Mouse (Mus musculus) limb, embryonic 12.5 days (tissue): Measurements from ENCODE around the gene Otud7b. TPM values are rescaled to one million over a fixed set of nuclear protein-coding genes. Genes with fewer than 3 reads are reported as not detected.
"Not testable (repeated sequence)": the region's sequence is repeated elsewhere in the genome, so short reads cannot be mapped to it uniquely, and the experiment has no call there.

ENCODE experiments used
- ATAC-seq: fragments of 200-750 bp; cut with Nextera tagmentation; 2 replicates; pipeline ENCODE4 v1.8.0; 2017; ENCODE audit warnings: low read depth, moderate TSS enrichment; ENCODE audit not compliant: insufficient number of reproducible peaks, insufficient read depth, low FRiP score, low TSS enrichment
- H3K27ac ChIP-seq: fragments of 300-500 bp; sonication (generic); 2 replicates; pipeline ENCODE4 v1.5.1; 2016; ENCODE audit warnings: mild to moderate bottlenecking, moderate library complexity
- H3K27me3 ChIP-seq: fragments of 300-500 bp; sonication (generic); 2 replicates; pipeline ENCODE4 v1.6.1; 2016; ENCODE audit warnings: mild to moderate bottlenecking, moderate library complexity
- H3K36me3 ChIP-seq: fragments of 300-500 bp; sonication (generic); 2 replicates; pipeline ENCODE4 v1.6.1; 2016; ENCODE audit warnings: mild to moderate bottlenecking, moderate library complexity
- H3K4me1 ChIP-seq: fragments of 300-500 bp; sonication (generic); replicated peaks from 2 replicates; pipeline ENCODE4 v1.6.1; 2016
- H3K4me2 ChIP-seq: fragments of 300-500 bp; sonication (generic); 2 replicates; pipeline ENCODE4 v1.6.1; 2016; ENCODE audit warnings: mild to moderate bottlenecking, moderate library complexity
- H3K4me3 ChIP-seq: fragments of 300-500 bp; sonication (generic); replicated peaks from 2 replicates; pipeline ENCODE4 v1.5.1; 2016; ENCODE audit warnings: mild to moderate bottlenecking
- H3K9ac ChIP-seq: fragments of 300-500 bp; sonication (generic); replicated peaks from 2 replicates; pipeline ENCODE4 v1.6.1; 2016; ENCODE audit warnings: mild to moderate bottlenecking, moderate library complexity
- H3K9me3 ChIP-seq: fragments of 300-500 bp; sonication (generic); 2 replicates; pipeline ENCODE4 v1.6.1; 2016; ENCODE audit warnings: mild to moderate bottlenecking, moderate library complexity
- WGBS: fragments of 180-500 bp; shearing (Covaris S2); methylation state at CpG from one replicate; pipeline ENCODE4 v1.1.7; 2016; 5-methylcytosine and 5-hydroxymethylcytosine counted together
- polyA plus RNA-seq: library from polyadenylated mRNA; unstranded; fragments of >200 nt; fragmentation: Nextera tagmentation; extraction: Ambion mirVana; gene quantifications from 2 replicates; pipeline ENCODE4 v1.2.1, GENCODE M21; 2016

Gene Otud7b
- polyA plus RNA-seq, 1 experiment from 2014 or later, result 23.3 TPM

GRCm38 (mm10) chr3:96170276-96170675 lies 65.9 kb downstream of the Otud7b start:
- Histone ChIP-seq H3K4me3 (no peak overlapping the region), H3K9ac (no peak overlapping the region), H3K27ac (no peak overlapping the region), H3K4me2 (0 out of 2 replicates have a peak overlapping the region, but pooled peaks have one; percentile 82), H3K36me3 (peaks cover 48% of the 10 kb centered on the region), H3K27me3 (no peaks in the 10 kb centered on the region), H3K9me3 (no peaks in the 10 kb centered on the region), H3K4me1 (peaks cover 33% of the 10 kb centered on the region)
- 94% methylated on average over 4 of the region's 4 CpGs for WGBS
- no peak for ATAC-seq

DNA sequence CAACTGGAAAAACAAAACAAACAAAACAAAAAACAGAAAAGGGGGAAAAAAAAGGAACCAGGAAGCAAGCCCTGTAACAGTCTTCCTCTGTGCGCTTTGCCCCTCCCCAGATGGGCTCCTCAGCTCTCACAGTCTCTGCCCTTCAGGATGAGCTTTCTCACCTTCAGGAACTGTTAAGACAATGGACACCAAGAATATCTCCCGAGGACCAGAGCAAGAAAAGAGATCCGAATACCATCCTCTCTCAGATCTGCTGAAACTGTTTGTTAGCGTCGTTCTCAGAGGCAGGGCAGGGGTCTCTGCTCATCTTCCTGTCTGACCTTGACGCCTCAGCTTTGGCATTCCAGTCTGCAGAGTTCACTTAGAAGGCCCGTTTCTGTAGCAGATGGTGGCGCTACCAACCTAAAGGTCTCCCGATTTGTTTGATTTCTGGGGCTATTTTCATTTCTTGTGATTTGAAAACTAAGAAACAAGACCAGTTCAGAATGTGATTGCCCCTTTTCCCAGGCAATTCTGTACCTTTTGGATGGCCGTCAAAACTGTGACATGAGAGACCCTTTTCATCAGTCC lies 66.7 kb downstream of the Otud7b start:
- no peaks in the 10 kb centered on the region for H3K27me3 ChIP-seq
- no peak for ATAC-seq
- peaks cover 55% of the 10 kb centered on the region for H3K36me3 ChIP-seq
- H3K4me3 ChIP-seq, result peak overlapping the region; percentile 72
- peak overlapping the region; percentile 77; the same call in 1 of the 2 replicates for H3K9ac ChIP-seq
- H3K9me3 ChIP-seq, result no peaks in the 10 kb centered on the region
- peak overlapping the region; percentile 82 for H3K4me2 ChIP-seq
- H3K4me1 ChIP-seq, result peaks cover 33% of the 10 kb centered on the region
- H3K27ac ChIP-seq, result peak overlapping the region; percentile 99; the same call in 1 of the 2 replicates
- 78% methylated on average over 10 of the region's 10 CpGs for WGBS

GRCm38 (mm10) chr3:96171583-96172196 lies 67.4 kb downstream of the Otud7b start:
- peak overlapping the region; percentile 99 for H3K27ac ChIP-seq
- no peak for ATAC-seq
- H3K36me3 ChIP-seq, result peaks cover 61% of the 10 kb centered on the region
- H3K27me3 ChIP-seq, result no peaks in the 10 kb centered on the region
- peak overlapping the region; percentile 82 for H3K4me2 ChIP-seq
- H3K4me3 ChIP-seq, result peak overlapping the region; percentile 72
- H3K9me3 ChIP-seq, result no peaks in the 10 kb centered on the region
- WGBS, result 21% methylated on average over 18 of the region's 18 CpGs
- peaks cover 33% of the 10 kb centered on the region for H3K4me1 ChIP-seq
- H3K9ac ChIP-seq, result peak overlapping the region; percentile 77

DNA sequence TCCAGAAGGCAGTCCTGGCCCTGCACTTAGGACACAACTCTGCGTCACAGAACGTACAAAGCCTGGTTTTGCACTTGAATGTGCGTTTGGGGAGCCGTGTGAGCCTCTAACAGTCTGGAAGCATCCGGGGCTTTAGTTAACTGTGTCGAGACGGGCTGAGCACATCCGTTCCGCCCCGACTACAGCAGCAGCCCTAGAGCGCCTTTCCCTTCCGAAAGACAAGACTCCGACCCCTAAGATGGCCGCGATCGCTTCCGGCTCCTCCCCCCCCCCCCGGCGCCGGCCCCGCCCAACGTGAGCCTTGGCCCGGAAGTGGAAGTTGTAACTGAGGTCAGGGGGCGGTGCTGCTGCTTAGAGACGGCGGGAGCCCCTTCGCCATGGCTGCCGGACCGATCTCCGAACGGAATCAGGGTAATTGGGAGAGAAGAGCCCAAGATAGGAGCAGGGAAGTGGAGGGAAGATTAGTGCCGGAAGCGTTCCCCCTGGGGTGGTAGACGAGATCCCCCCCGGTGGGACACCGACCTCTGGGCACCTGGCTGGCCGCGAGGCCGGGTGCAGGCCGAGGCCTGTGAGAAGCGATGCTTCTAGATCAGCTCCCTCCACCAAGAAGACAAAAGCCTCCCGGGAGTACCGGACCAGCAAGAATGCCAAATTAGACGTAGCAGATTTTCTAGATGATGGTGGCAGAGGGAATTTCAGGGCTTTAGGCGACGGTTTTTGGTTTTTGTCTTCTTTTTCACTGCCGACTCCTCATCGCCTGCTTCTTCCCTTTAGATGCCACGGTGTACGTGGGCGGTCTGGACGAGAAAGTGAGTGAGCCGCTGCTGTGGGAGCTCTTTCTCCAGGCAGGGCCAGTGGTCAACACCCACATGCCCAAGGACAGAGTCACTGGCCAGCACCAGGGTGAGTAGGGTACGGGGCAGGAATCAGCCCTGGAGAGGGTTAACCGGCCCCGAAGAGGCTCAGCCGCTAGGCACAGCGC lies 68.2 kb downstream of the Otud7b start, which contains the start of gene Sf3b4:
Sf3b4 (plus strand) TSS at position 136 of the 982 bp plus-strand sequence.
- Histone ChIP-seq H3K9me3 (no peaks in the 10 kb centered on the region), H3K4me3 (peak within 1 kb of the TSS; percentile 72), H3K9ac (peak within 1 kb of the TSS; percentile 77), H3K27me3 (no peaks in the 10 kb centered on the region), H3K36me3 (peaks cover 67% of the 10 kb centered on the region), H3K4me1 (peaks cover 33% of the 10 kb centered on the region), H3K27ac (peak within 1 kb of the TSS; percentile 99), H3K4me2 (peak within 1 kb of the TSS; percentile 82)
- under 1% methylated on average over 58 of the region's 58 CpGs for WGBS
- ATAC-seq, result peak; percentile 91

GRCm38 (mm10) chr3:96173185-96173584 lies 68.9 kb downstream of the Otud7b start:
- H3K4me1 ChIP-seq, result peaks cover 33% of the 10 kb centered on the region
- no peaks in the 10 kb centered on the region for H3K27me3 ChIP-seq
- 36% methylated on average over 7 of the region's 7 CpGs for WGBS
- no peaks in the 10 kb centered on the region for H3K9me3 ChIP-seq
- peak overlapping the region; percentile 72 for H3K4me3 ChIP-seq
- peak overlapping the region; percentile 77 for H3K9ac ChIP-seq
- H3K4me2 ChIP-seq, result peak overlapping the region; percentile 82
- no peak for ATAC-seq
- peaks cover 67% of the 10 kb centered on the region for H3K36me3 ChIP-seq
- H3K27ac ChIP-seq, result no peak overlapping the region

DNA sequence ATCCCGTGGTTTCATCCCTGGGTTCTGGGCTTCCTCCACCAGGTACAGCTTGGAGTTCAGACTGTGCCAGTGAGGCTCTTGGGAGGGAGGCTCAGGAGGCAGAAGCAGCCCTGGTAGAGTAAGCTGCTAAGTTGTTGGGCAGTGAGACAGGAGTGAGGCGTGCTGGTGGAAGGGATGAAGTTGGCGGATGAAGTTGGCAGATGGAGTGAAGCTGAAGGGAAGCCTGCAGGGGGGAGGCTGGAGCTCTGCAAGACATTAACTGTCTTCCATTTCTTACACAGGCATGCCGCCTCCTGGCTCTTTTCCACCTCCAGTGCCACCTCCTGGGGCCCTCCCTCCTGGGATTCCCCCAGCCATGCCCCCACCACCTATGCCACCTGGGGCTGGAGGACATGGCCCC lies 69.7 kb downstream of the Otud7b start:
- H3K4me2 ChIP-seq, result peak overlapping the region; percentile 82; the same call in 1 of the 2 replicates
- H3K9me3 ChIP-seq, H3K9ac ChIP-seq, ATAC-seq, H3K4me3 ChIP-seq, H3K27me3 ChIP-seq, H3K27ac ChIP-seq: not testable (repeated sequence)
- H3K36me3 ChIP-seq, result peaks cover 66% of the 10 kb centered on the region
- H3K4me1 ChIP-seq, result peaks cover 33% of the 10 kb centered on the region
- WGBS, result 89% methylated on average over 4 of the region's 4 CpGs

DNA sequence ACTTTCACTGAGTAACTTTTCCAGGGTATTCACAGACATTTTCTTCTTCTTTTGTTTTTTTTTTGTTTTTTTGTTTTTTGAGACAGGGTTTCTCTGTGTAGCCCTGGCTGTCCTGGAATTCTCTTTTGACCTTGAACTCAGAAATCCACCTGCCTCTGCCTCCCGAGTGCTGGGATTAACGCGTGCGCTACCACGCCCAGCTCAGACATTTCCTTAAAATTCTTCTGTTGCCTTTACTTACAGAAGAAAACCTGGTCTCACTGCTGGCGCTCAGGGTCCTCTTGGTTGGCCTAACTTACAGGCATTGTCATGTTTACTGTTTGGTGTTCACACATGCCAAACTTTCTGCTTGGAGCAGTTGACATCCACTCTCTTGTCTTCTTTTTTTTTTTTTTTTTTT lies 70.9 kb downstream of the Otud7b start:
- H3K4me1 ChIP-seq, result peaks cover 32% of the 10 kb centered on the region
- H3K9me3 ChIP-seq, result no peaks in the 10 kb centered on the region
- no peaks in the 10 kb centered on the region for H3K27me3 ChIP-seq
- H3K4me2 ChIP-seq, result no peak overlapping the region
- H3K4me3 ChIP-seq, result no peak overlapping the region
- H3K9ac ChIP-seq, result no peak overlapping the region
- no peak for ATAC-seq
- H3K27ac ChIP-seq, result no peak overlapping the region
- 91% methylated on average over 6 of the region's 6 CpGs for WGBS
- peaks cover 58% of the 10 kb centered on the region for H3K36me3 ChIP-seq

GRCm38 (mm10) chr3:96178427-96178826 lies 74.1 kb downstream of the Otud7b start:
- Histone ChIP-seq H3K4me3 (no peak overlapping the region), H3K9me3 (no peaks in the 10 kb centered on the region), H3K36me3 (peaks cover 55% of the 10 kb centered on the region), H3K27ac (no peak overlapping the region), H3K9ac (no peak overlapping the region), H3K4me2 (no peak overlapping the region), H3K27me3 (no peaks in the 10 kb centered on the region), H3K4me1 (peaks cover 40% of the 10 kb centered on the region)
- no peak for ATAC-seq
- WGBS, result 88% methylated on average over 4 of the region's 4 CpGs

DNA sequence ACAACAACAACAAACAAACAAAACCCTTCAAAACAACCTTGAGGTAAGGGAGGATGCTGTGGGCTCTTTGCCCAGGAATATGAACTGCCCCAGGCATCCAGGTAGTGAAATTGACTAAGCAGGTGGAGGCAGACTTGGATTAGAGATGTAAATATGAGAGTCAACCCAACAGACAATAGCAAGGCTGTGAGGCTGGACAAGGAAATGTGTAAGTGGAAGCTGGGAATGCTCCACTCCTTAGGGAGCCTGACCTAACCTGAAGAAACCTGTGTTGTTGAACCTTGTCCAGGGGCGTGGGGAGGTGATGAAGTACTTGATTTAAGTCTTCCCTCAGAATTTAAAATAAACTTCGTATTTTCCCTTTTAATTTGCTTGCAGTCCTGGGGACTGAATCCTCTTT lies 74.6 kb downstream of the Otud7b start:
- Histone ChIP-seq H3K27me3 (no peaks in the 10 kb centered on the region), H3K9ac (no peak overlapping the region), H3K9me3 (no peaks in the 10 kb centered on the region), H3K27ac (no peak overlapping the region), H3K4me3 (no peak overlapping the region), H3K4me2 (no peak overlapping the region), H3K36me3 (peaks cover 51% of the 10 kb centered on the region), H3K4me1 (peaks cover 37% of the 10 kb centered on the region)
- 89% methylated on average over 2 of the region's 2 CpGs for WGBS
- ATAC-seq, result no peak

GRCm38 (mm10) chr3:96179531-96179930 lies 75.2 kb downstream of the Otud7b start:
- Histone ChIP-seq H3K4me1 (peaks cover 30% of the 10 kb centered on the region), H3K9me3 (no peaks in the 10 kb centered on the region), H3K36me3 (peaks cover 45% of the 10 kb centered on the region), H3K4me3 (no peak overlapping the region), H3K9ac (no peak overlapping the region), H3K27me3 (no peaks in the 10 kb centered on the region), H3K27ac (no peak overlapping the region), H3K4me2 (no peak overlapping the region)
- no peak for ATAC-seq
- WGBS, result 65% methylated on average over 4 of the region's 4 CpGs
